Mouse (Mus musculus) lung, adult 10 weeks (tissue): ENCODE results near the gene Pdcd6ip. TPM values are rescaled to one million over a fixed set of nuclear protein-coding genes. Genes with fewer than 3 reads are reported as not detected.

Experiments used
- polyA plus RNA-seq: library from polyadenylated mRNA; stranded (reverse); fragments of 350-450 nt; fragmentation: Illumina TruSeq; extraction: RNeasy Lipid Tissue Mini Kit (QIAGEN cat#74804); gene quantifications from one replicate; pipeline ENCODE4 v1.2.3, GENCODE M21; 2014; ENCODE audit warnings: low read depth, low replicate concordance; ENCODE audit not compliant: insufficient read depth

The Pdcd6ip gene
- polyA plus RNA-seq, result 34.0 TPM

GRCm38 (mm10) chr9:113707481-113708360 is at the start of gene Pdcd6ip:
Gene Pdcd6ip (minus strand): TSS chr9:113708259.

GRCm38 (mm10) chr9:113741108-113741636 is 33.1 kb upstream of the Pdcd6ip start, which contains the start of gene Clasp2:
Gene Clasp2 (plus strand): TSS chr9:113741473.

Other genes with a start within 250 kb of the Pdcd6ip start
- gene Clasp2, start 33.2 kb upstream of the Pdcd6ip start, polyA plus RNA-seq, result 9.7 TPM
- gene Ubp1, start 222.7 kb upstream of the Pdcd6ip start, polyA plus RNA-seq, result 18.4 TPM